Mouse (Mus musculus): ENCODE measurements around the gene Nckap5l.
A peak's percentile ranks its signal among the peaks of the same experiment; 100 is the strongest.

The Nckap5l gene

GRCm38 (mm10) chr15:99457606-99458401, at the start of gene Nckap5l:
Nckap5l (minus strand) TSS chr15:99457748.
- peak; percentile 86 for DNase-seq

GRCm38 (mm10) chr15:99505324-99506095, 48.0 kb upstream of the Nckap5l start:
- DNase-seq, result no peak

- DNase-seq, result no peak
These were observed 45.7 kb upstream of the Nckap5l start for GRCm38 (mm10) chr15:99503256-99503655.

GRCm38 (mm10) chr15:99502311-99502831, 44.8 kb upstream of the Nckap5l start:
- DNase-seq, result no peak

GRCm38 (mm10) chr15:99501292-99502260, 44.0 kb upstream of the Nckap5l start:
- DNase-seq, result peak; percentile 59

- DNase-seq, result no peak
These were observed 42.8 kb upstream of the Nckap5l start for GRCm38 (mm10) chr15:99500320-99500719.

DNA sequence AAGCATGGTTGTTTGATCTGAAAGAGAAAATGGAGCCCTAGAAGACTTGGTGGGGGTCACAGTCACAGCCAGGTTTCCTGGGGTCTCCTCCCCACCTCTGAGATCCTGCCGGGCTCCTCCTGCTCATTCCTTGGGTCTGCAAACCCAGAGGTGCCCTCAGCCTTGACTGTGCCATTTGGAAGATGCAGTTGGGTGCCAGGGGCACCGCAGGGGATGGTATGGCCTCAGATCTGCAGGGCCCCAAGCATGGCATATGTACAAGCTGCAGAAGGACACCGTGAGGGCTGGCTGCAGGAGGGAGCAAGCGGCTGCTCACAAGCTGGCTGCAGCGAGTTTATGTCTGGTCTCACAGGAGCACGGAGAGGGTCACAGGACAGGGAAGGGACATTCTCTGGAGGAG, 42.2 kb upstream of the Nckap5l start:
- no peak for DNase-seq

DNA sequence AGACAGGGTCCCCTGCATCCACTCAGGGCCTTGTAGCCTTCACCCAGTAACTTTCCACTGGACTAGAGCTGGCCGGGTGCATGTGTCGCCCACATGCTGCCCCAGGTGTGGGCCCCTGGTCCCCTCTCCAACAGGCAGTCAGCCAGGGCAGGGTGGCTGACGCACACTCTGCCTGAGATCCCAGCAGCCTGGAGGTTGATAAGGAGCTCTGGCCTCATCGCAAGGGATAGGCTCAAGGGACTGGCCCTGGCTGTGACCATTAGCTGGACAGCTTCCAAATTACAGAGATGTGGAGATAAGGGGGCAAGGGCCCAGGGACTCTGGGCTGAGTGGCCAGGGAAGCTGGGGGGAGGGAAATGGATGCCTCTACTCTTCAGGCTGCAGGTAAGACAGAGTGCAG, 41.2 kb upstream of the Nckap5l start:
- DNase-seq, result no peak

GRCm38 (mm10) chr15:99498356-99498755, 40.8 kb upstream of the Nckap5l start:
- DNase-seq, result no peak

GRCm38 (mm10) chr15:99497527-99498242, 40.1 kb upstream of the Nckap5l start:
- DNase-seq, result peak; percentile 47

DNA sequence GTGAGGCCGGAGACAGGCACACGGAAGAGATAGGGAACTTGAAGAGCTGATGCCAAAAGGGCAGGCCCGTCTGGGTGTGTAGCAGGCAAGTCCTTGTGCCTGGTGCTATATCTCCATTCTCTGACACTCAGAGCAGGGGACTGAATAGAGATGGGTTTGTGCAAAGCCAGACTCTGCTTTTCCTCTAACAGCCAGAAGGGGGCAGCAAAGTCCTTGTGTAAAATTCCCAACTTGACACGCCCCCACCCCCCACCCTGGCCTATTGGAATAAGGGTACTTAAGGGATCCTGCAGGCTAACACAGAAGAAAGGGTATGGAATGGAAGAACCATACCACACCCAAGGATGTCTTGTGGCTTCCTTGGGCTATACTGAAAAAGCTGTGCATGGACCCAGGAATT, 39.5 kb upstream of the Nckap5l start:
- no peak for DNase-seq

DNA sequence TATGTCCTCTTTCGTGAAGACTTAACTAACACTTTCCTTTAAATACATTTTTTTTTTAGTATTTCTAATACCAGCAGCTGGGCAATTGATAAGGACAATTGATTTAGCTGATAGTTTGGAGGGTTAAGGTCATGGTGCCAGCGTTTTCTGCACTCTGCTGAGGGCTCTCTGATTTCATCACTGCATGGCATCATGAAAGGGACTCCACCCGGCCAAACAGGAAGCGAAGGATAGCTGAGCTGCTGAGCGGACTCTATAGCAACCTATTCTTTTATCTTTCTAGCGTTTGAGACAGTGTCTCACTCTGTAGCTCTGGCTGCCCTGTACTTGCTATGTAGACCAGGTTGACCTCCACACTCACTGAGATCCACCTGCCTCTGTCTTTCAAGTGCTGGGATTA, 27.2 kb upstream of the Nckap5l start:
- DNase-seq, result no peak

GRCm38 (mm10) chr15:99475814-99476213, 18.3 kb upstream of the Nckap5l start:
- no peak for DNase-seq

DNA sequence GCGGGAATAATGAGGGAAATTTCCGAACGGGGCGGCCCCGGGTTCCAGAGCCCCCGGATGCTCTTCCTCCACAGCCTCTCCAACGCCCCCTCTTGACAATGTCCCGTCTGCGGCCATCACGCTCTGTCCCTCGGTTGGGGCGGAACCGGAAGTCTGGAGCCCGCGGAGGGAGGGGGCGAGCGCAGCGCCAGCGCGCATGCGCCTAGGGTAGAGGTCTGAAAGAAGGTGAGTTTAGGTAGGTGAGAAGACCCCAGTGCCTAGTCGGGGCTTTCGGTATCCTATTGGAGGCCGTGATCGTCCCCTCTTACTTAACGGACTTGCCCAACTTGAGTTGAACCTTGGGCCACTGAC, 17.0 kb upstream of the Nckap5l start, which contains the start of gene Bcdin3d:
Gene Bcdin3d (minus strand): TSS at position 155 of the 351 bp plus-strand sequence.
- DNase-seq, result peak; percentile 85

DNA sequence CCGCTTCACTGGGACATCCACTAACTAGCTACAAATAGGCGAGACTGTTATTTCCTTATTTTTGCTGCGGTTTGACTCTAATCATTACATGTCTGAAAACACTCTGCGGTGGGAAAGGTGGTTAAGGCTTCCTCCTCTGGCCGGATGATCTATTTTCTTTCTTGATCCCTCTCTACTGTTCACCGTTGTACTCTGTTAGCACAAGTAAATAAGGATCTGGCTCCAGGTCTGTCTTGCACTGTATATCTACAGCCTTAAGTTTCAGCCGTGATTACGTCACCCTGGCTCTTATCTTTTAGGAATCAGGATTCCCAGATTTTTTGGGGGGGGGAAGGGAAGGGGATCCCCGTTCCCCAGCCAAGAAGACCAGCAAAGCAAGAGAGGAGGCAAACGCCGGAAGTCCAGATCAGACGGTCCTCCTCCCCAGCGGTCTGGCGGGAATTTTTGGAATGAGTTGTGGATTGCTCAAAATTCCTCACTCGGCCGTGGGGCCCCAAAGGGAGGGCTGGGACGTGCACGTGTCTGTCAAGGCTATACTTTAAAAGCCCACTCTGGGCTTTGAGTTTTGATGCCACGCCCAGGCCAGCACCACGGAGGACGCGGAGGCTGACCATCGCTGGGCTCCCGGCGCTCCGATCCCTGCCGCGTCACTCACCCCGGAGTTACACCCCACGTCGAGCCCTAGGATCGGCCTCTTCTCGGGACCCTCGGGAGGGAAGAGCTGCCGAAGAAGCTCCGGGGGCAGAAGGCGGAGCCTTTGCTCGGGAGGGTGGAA, 16.4 kb upstream of the Nckap5l start:
- peak; percentile 48 for DNase-seq

DNA sequence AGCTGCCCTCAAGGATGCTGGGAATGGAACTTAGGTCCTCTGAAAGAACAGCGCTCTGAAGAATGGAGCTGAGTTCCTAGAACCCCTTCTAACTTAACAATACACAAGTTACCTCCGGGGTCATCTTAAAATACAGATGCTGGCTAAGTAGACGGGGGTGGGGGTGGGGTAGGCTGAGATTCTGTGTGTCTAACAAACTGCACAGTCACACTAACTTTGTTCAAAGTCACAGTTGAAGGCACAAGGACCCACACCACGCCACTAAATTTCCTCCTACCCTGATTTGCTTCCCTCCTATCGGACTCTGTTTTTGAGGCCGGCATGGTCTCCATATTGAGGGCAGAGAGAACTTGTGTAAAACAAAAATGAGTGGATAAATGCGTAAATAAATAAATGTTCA, 15.4 kb upstream of the Nckap5l start:
- DNase-seq, result no peak

- no peak for DNase-seq
These were observed 14.1 kb upstream of the Nckap5l start for GRCm38 (mm10) chr15:99471677-99472063.

DNA sequence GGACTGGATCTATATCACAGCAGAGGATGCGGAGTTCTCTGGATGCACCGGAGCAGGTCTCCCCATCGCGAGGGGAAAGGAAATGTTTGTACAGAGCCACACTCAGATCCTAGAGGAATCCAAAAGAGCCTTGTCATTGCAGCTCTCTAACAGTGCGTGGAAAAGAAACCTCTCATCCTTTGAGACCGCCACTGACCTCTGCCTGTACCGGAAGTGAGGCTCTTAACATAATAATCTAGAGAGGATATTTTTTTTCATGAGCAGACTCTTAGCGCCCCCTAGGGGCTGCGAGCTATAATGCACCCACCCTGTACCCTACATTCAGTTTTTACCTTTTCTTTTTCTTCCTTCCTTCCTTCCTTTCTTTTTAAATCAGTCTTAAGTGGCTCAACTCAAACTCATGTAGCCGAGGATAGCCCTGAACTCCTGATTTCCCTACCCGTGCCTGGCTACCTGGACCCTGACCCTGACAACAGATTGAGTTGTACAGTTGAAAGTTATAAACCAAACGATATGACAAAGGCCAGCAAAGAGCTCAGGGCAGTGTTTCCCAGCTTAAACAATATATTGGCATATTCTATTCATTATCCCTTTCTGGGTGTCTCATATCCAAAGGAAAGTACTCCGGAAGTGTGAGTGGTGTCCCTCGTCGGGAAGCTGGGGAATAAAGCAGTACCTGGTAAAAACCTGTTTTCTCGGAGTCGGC, 13.6 kb upstream of the Nckap5l start:
- peak; percentile 34 for DNase-seq

GRCm38 (mm10) chr15:99470224-99470761, 12.7 kb upstream of the Nckap5l start:
- DNase-seq, result no peak

- no peak for DNase-seq
These were observed 12.2 kb upstream of the Nckap5l start for GRCm38 (mm10) chr15:99469736-99470135.

Measured in right cerebral cortex, postnatal 25 days (tissue).